Mouse (Mus musculus): ENCODE measurements around the gene Pam16.

- TF ChIP-seq ZC3H11A (IDR thresholded peaks at IDR 0.05; ENCODE audit: borderline replicate concordance, low read depth, low read length) (no peak), ZNF384 (IDR thresholded peaks at IDR 0.05; ENCODE audit: low read depth, low read length) (no peak), CHD2 (IDR thresholded peaks at IDR 0.05; ENCODE audit: low read depth, low read length) (no peak), HCFC1 (IDR thresholded peaks at IDR 0.05; ENCODE audit: borderline replicate concordance, insufficient read depth, low read length) (no peak)
These were observed 16.5 kb upstream of the Pam16 start for GRCm38 (mm10) chr16:4641119-4641838.
